Mouse (Mus musculus): Measurements from ENCODE around the gene Krtap9-5.

The Krtap9-5 gene

DNA sequence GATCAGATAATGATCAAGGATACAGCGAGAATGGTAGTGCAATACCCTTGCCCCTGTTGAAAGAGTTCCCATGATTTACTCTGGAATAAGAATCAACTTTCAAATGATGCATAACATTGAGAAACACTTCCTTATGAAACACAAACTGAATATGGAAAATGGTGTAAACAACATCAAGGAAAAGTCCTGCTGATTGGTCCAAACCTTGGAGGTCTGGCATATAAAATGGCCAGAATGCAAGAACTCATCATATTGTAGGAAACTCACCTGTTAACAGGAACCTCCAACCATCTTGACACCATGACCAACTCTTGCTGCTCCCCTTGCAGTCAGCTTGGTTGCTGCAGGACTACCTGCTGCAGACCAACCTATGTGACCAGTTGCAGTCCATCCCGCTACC, at the start of gene Krtap9-5:
TSS of gene Krtap9-5 (plus strand) at position 301 of the 400 bp plus-strand sequence.
- no peak for DNase-seq

DNA sequence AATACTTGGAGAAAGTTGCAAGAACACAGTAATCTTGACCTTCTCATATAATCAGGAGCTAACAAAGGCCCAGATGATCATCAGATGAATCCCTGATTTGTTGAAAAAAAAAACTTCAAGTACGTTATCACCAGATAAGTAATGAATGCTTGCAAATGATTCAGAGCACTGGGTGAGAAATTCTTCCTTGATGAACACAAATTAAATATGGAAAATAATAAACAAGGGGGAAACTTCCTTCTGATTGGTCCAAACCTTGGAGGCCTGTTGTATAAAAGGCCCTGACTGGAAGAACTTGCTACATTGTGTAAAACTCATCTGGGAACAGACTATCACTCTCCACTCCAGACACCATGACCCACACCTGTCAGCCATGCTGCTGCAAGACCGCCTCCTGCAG, 40.7 kb upstream of the Krtap9-5 start, which contains the start of gene Krtap31-1:
TSS of gene Krtap31-1 (plus strand) at position 301 of the 400 bp plus-strand sequence.
- DNase-seq = no peak

DNA sequence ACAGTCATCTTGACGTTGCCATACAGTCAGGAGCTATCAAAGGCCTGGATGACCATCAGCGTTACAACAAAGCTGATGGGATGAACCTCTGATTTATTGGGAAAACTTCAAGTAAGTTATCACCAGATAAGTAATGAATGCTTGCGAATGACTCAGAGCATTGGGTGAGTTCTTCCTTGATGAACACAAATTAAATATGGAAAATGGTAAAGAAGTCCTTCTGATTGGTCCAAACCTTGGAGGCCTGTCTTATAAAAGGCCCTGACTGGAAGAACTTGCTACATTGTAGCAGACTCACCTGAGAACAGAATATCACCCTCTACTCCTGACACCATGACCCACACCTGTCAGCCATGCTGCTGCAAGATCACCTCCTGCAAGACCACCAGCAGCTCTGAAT, 33.8 kb upstream of the Krtap9-5 start, which contains the start of gene Gm11565:
TSS of gene Gm11565 (plus strand) at position 301 of the 400 bp plus-strand sequence.
- no peak for DNase-seq

DNA sequence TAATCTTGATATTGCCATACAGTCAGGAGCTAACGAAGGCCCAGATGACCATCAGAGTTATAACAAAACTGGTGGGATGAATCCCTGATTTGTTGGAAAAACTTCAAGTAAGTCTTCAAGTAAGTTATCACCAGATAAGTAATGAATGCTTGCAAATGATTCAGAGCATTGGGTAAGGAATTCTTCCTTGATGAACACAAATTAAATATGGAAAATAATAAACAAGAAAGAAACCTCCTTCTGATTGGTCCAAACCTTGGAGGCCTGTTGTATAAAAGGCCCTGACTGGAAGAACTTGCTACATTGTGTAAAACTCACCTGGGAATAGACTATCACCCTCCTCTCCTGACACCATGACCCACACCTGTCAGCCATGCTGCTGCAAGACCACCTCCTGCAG, 12.3 kb upstream of the Krtap9-5 start, which contains the start of gene Krtap31-2:
TSS of gene Krtap31-2 (plus strand) at position 301 of the 400 bp plus-strand sequence.
- DNase-seq = no peak

DNA sequence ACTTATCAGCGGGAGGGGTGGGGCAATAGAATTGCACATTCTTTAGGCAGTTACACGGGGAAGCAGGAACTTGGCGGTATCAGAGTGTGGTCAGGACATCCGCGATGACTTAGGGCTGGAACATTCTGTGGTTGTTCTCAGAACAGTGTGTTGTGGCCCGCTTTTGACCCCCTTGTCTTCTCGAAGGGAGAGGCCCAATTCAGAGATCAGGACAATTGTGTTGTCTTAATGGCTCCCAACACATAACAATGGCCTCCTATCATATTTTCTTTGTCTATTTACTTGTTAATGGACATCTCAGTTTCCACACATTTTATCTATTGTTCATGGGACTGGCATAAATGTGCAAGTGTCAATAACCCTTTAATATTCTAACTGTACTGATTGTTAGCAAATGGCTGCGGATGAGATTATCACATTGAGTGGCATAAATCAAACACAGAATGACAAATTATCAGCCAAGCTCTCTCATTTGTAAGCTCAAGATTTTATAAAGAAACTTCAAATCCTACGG, 10.5 kb upstream of the Krtap9-5 start:
- no peak for DNase-seq

DNA sequence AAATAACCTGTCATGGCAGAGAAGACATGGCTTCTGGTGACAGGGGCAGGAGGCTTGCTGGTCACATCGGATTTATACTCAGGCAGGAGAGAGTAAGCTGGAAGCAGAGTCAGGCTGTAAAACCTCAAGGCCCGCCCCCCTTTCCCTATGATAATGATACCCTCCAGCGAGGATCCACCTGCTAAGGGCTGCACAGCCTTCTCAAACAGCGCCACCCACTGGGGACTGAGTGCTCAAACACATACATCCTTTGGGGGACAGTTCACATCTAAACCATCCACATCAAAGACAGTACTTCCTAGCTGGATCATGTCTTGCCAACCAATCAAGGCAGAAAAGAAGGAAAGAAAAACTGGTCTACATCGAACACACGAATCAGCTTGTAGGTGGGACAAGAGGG, 15.9 kb downstream of the Krtap9-5 start:
- DNase-seq = no peak

DNA sequence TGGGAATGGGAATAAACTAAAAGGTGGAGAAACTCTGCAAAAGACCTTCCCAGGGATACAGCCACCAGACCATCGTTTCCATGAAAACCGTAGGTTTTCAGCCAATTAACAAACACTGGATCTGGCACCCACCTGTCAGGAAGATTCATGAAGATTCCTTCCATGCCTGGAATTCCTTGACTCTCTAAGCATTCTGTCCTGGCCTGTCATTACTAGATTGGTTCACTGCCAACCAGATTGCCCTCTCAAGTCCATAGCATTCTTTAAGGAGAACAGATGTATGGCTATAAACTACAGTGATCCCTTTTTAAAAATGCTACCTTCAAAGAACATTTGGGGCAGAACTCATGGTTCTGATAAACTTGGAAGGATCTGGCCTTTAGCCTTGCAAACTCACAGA, 17.7 kb downstream of the Krtap9-5 start:
- DNase-seq = no peak

DNA sequence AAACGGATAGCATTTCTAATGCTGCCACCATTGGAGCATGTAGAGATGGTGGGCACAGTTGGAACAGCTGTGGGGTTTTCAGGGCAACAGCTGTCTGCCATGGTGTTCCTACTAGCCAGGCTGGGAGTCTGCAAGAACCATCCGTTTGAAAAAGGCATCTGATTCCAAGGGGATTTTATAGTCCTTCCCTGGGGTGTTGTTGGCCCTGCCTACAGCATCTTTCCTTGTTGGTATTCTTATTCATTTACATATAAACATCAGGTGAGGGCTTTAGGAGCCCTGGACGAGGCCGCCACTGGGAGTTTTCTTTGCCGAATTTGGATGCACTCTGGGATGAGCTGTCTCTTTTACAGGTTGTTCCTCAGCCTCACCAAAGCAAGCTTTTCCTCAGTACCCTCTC, 30.7 kb downstream of the Krtap9-5 start, which contains the start of gene Krtap29-1:
TSS of gene Krtap29-1 (minus strand) at position 101 of the 400 bp plus-strand sequence.
- no peak for DNase-seq

DNA sequence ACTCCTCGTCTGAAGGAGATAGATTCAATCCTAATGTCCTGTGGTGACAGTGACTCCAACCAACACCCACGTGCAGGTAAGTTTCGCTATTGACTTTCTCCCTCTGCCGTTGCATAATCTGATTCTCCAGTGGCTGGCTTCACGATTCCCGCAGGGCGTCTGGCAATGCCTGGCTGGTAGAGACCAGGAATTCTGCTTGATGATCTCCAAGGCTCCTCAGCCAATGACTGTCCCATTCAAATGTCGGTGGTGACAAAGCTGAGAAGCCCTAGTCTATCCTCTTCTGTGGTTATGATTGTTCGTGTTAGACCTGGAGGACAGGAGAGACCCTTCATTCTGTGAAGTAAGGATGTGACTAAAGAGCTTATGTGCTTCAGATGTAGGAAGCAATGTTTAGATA, 34.5 kb downstream of the Krtap9-5 start:
- DNase-seq = no peak

DNA sequence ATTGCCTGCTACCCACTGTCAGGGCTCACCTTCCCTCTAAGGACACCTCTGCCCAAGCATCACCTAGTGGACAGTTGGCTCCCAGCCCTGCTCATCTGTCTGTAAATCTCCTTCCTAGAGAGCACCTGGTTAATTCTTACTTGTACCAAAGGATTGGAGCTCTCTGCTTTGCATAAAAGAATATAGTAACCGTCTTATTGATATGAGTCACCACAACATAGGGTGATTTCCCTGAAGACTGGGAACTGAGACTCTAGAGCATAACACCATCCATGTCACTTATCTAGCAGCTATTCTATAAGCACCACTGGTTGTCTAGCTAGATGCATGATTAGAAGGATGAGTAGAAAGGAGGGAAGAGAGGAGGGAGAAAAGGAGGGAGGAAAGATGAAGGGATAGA, 35.2 kb downstream of the Krtap9-5 start:
- no peak for DNase-seq

DNA sequence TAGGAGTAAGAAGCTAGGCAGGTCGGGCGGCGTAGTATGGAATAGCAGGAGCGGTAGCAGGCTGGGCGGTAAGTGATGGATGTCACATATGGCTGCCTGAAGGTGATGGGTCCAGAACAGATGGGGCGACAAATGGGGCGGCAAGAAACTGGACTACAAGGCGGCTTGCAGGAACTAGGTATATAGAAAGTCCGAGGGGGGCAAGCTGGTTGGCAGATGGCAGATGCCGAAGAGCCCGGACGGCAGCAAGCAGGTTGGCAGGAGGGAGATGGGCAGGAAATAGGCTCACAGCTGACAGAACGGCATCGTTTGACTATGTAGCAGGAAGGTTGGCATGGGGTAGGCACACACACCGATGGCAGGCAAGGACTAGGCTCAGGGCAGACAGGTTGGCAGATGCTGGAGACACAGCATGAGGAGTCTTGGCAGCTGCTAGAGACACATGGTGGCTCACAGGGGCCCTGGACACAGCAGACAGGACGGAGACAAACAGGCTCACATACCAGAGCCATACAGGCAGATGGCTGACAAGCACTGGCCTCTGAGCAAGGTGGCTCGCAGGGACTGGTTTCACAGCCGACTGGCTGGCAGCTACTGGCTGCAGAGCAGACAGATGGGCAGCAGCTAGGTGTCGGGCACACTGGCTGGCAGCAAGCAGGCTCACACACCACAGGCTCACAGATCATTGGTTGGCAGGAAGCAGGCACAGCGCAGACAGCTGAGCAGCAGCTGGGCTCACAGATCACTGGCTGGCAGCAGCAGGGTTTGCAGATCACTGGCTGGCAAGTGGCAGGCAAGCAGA, 37.2 kb downstream of the Krtap9-5 start:
- DNase-seq = peak; percentile 83

DNA sequence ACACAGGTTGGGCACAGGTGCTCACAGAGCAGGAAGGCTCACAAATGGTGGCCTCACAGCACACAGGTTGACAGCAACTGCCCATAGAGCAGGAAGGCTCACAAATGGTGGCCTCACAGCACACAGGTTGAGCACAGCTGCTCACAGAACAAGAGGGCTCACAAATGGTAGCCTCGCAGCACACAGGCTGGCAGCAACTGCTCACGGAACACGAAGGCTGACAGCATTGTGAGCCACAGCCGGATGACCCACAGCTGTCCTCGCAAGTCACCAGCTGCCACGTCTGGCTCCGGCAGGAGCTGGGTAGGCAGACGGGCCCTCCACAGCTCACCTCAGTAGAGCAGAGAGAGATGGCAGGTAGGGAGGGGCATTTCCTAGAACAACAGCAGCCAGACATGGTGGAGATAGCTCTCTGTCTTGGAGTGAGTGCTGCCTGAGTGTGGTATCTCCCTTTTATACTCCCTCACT, 37.9 kb downstream of the Krtap9-5 start, which contains the start of gene Krtap16-1:
TSS of gene Krtap16-1 (minus strand) at position 418 of the 468 bp plus-strand sequence.
- DNase-seq = no peak

DNA sequence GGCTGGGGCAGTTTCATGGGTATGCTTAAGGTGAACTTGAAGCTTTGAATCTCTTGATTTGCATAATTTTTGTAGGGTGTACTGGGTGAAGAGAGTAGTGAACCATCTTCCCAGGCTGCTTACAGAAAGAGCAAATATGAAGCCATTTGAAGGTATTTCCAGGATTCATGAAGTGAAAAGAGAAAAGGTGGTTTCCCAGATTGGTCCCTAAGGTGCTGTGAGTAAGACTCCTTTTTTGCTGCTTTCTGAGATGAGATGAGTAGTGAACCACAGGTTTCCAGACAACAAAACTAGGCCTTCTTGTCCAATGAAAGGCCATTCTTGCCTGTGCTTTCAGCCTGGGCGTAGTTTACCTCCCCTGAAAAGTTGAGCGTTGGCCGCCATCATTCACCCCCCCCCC, 40.3 kb downstream of the Krtap9-5 start:
- no peak for DNase-seq

DNA sequence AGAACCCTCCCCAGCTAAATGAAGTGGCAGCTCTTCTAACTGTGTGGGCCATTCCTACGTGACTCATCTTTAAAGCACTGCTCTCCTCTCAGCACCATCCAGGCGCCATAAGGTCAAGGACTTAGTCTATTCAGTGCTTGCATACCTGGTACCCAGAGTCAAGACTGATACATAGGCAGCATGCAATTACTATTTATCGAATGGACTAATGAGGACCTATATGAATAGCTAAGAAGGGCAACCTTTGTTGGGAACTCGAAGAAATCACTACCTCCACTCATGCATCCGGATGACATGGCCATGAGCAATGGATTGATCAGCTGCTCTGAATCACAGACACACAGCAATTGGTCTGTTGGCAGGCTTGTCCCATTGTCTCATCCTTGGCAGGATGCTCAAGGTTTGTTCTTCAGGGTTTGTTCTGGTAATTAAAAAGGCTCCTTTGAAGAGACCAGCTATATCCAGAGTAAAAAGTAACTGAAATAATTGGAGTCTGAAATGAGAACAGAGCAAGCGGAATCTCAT, 41.7 kb downstream of the Krtap9-5 start:
- no peak for DNase-seq

DNA sequence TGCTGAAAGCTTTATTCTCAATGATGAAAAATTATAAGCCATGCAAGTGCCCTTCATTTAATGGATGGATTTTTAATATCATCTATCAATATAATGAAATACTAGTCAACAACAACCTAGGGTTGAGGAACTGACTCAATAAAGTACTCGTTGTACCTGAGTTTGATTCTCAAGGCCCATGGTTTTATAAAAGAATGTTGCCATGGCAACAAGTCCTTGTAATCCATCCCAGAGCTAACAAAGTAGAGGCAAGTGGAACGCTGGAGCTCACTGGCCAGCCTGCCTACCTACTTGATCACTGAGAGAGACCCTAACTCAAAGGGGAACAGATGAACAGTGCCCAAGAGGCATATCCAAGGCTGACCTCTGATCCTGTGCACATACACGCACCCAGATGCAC, 42.3 kb downstream of the Krtap9-5 start:
- no peak for DNase-seq

DNA sequence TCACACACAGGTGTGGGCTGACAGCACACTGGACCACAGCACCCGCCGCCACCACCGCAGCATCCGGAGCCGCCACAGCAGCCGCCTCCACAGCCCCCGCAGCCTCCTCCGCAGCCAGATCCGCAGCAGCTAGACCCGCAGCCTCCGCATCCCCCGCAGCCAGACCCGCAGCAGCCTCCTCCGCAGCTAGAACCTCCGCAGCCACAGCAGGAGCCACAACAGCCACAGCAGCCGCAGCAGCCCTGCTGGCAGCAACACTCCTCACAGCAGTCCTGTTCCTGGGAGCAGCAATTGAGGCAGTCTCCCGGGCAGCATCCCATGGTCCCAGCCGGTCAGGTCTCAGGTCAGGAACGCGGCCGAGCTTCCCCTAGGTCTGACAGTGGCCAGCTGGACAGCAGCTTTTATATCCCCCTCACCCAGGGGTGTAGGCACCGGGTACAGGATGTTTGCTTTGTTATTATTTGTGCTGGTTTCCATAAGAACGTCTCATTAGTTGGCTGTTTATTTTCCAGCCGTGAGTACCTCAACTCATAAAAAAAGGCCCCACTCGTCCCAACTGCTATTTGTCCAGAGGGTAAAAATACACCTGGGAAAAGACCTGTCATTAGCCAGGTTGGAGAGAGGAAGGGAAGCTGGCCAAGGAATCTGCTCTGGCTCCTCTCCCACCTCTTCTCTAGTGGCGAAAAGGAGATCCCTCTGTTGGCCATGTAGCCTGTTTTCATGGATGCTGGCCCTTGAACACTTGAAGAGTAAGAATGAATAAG, 45.5 kb downstream of the Krtap9-5 start, which contains the start of gene Krtap17-1:
TSS of gene Krtap17-1 (minus strand) at position 375 of the 764 bp plus-strand sequence.
- no peak for DNase-seq

DNA sequence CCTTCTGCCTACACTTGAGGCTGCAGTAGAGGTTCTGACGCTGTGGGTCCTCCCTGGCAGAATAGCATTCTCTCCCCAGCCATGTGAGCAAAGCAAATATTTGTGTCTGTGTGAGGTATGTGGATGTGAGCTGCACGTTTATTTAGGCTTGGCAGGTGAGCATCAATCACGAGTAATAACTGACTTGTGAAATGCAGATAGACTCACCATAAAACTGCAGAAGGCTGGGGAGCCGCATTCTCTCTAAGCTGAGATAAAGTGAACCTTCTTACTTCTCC, 46.0 kb downstream of the Krtap9-5 start:
- DNase-seq = no peak

DNA sequence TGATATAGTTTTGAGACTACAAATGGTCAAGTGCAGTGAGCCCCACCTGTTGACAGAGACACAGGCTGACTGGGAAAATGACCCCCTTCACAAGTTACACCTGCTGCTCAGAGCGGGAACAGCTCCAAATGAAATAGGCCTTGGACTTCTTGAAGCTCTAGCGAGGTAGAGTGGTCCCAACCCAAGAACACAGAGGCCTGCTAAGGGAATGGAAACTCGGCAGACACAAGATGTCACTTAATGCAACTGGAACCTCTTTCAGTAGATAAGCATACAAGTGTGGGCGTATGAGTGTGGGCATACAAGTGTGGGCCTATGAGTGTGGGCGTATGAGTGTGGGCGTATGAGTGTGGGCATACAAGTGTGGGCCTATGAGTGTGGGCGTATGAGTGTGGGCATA, 50.8 kb downstream of the Krtap9-5 start:
- no peak for DNase-seq
